Mouse (Mus musculus): ENCODE results near the gene Cntn1. TPM values are rescaled to one million over a fixed set of nuclear protein-coding genes. Genes with fewer than 3 reads are reported as not detected.

Gene Cntn1
- polyA plus RNA-seq, 1 experiment: 2.1 TPM

DNA sequence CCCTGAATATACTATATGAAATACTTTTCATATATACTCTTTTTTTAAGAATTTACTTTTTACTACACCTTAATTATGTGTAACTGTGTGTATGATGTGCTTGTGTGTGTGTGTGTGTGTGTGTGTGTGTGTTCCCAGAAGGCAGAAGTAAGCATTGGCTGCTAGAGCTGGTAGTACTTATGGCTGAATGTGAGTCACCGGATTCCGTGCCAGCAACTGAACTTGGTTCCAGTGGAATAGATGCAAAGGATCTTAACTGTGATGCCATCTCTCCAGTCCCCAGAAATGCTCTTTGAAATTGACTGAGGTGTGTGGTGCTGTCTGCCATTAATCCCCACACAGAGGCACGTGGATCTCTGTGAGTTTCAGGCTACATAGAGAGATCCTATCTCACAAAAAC is 113.2 kb downstream of the Cntn1 start:
- no peaks in the 10 kb centered on the region for H3K36me3 ChIP-seq (ENCODE audit: control insufficient read depth, insufficient read depth, low read length)
- no peak for TF ChIP-seq CTCF (conservative IDR thresholded peaks at IDR 0.05; ENCODE audit: insufficient read depth, insufficient read length, low read depth, low read length)
- no peak for TF ChIP-seq POLR2A (IDR thresholded peaks at IDR 0.05; ENCODE audit: low read depth, low read length)
- no peaks in the 10 kb centered on the region for H3K4me1 ChIP-seq (ENCODE audit: control insufficient read depth, insufficient read depth, low read length)
- no peak for DNase-seq
- no peaks in the 10 kb centered on the region for H3K27me3 ChIP-seq (replicated peaks; ENCODE audit: control insufficient read depth, insufficient read depth, low read length)
- H3K27ac ChIP-seq (ENCODE audit: insufficient read depth, low read depth, low read length): no peak overlapping the region
- 80% methylated on average over 3 of the region's 3 CpGs for WGBS
- H3K4me3 ChIP-seq (ENCODE audit: insufficient read depth, low read depth, low read length): no peak overlapping the region

DNA sequence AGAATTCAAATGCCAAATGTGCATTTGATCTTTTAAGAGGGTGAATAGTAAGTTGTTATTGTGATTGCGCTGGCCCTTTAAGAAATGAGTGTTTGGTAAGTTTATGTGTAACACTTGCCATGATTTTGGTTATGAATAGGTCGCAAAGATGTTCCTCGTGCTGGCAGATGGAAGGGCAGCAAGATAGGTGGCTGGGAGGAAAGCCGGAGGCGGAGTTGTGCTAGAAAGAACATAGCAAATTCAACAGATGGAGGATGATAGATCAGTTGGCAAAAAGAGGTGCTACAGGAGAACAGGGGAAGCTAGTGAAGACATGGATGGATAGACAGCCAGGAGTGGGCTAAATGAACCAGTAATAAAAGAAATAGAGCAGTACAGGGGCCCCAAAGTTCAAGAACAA is 115.3 kb downstream of the Cntn1 start:
- 85% methylated on average over 5 of the region's 5 CpGs for whole genome bisulfite sequencing
- Histone ChIP-seq H3K4me3 (ENCODE audit: insufficient read depth, low read depth, low read length) (no peak overlapping the region), H3K4me1 (ENCODE audit: control insufficient read depth, insufficient read depth, low read length) (no peaks in the 10 kb centered on the region), H3K36me3 (ENCODE audit: control insufficient read depth, insufficient read depth, low read length) (no peaks in the 10 kb centered on the region), H3K27ac (ENCODE audit: insufficient read depth, low read depth, low read length) (no peak overlapping the region), H3K27me3 (replicated peaks; ENCODE audit: control insufficient read depth, insufficient read depth, low read length) (no peaks in the 10 kb centered on the region)
- DNase-seq: no peak
- TF ChIP-seq CTCF (conservative IDR thresholded peaks at IDR 0.05; ENCODE audit: insufficient read depth, insufficient read length, low read depth, low read length) (no peak), POLR2A (IDR thresholded peaks at IDR 0.05; ENCODE audit: low read depth, low read length) (no peak)

DNA sequence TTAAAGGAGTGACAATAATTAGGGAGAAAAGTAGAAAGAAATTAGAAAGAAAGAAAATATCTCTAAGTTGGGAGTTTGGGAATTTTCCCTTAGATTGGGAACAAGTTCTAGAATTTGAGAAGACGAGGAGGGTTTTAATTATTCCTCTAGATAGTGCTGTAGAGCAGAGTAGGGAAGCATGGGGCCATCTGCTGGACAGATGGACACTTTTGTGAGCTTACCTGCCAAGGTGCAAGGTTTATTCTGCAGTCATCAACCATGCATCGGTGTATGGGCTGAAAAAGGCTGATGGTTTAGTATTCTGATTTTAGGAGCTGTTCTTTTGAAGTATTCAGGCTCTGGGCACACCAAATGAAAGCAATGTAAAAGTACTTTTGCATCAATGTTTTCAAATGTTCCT is 124.8 kb downstream of the Cntn1 start:
- no peak; the same call in 1 of the 2 replicates for TF ChIP-seq CTCF (conservative IDR thresholded peaks at IDR 0.05; ENCODE audit: insufficient read depth, insufficient read length, low read depth, low read length)
- TF ChIP-seq POLR2A (IDR thresholded peaks at IDR 0.05; ENCODE audit: low read depth, low read length): no peak
- no peak overlapping the region for H3K27ac ChIP-seq (ENCODE audit: insufficient read depth, low read depth, low read length)
- DNase-seq: no peak
- WGBS: 61% methylated on average over 2 of the region's 2 CpGs
- no peaks in the 10 kb centered on the region for H3K36me3 ChIP-seq (ENCODE audit: control insufficient read depth, insufficient read depth, low read length)
- no peak overlapping the region for H3K4me3 ChIP-seq (ENCODE audit: insufficient read depth, low read depth, low read length)
- H3K4me1 ChIP-seq (ENCODE audit: control insufficient read depth, insufficient read depth, low read length): no peaks in the 10 kb centered on the region
- no peaks in the 10 kb centered on the region for H3K27me3 ChIP-seq (replicated peaks; ENCODE audit: control insufficient read depth, insufficient read depth, low read length)

DNA sequence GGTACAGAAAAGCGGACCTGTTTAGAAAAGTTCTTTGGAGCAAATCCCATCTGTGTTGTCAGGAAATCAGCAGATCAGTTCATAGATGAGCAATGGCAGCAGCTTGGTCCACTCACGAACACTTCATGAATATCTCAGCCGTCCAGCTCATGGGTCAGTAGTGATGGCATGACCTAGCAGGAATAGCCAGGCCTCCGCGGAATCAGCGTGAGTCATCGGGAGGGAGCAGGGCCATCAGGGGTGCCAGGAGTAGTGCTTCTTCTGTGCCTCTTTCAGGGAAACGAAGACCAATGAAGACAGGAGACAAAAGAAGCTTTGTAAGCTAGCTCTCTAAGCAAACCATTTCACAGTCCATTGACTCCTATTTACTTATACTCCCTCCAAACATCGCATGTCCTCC is 126.4 kb downstream of the Cntn1 start:
- Histone ChIP-seq H3K36me3 (ENCODE audit: control insufficient read depth, insufficient read depth, low read length) (no peaks in the 10 kb centered on the region), H3K27me3 (replicated peaks; ENCODE audit: control insufficient read depth, insufficient read depth, low read length) (no peaks in the 10 kb centered on the region), H3K4me3 (ENCODE audit: insufficient read depth, low read depth, low read length) (no peak overlapping the region), H3K27ac (ENCODE audit: insufficient read depth, low read depth, low read length) (no peak overlapping the region), H3K4me1 (ENCODE audit: control insufficient read depth, insufficient read depth, low read length) (no peaks in the 10 kb centered on the region)
- 34% methylated on average over 9 of the region's 9 CpGs for WGBS
- no peak for DNase-seq
- TF ChIP-seq CTCF (conservative IDR thresholded peaks at IDR 0.05; ENCODE audit: insufficient read depth, insufficient read length, low read depth, low read length) (no peak), POLR2A (IDR thresholded peaks at IDR 0.05; ENCODE audit: low read depth, low read length) (no peak)

- TF ChIP-seq CTCF (conservative IDR thresholded peaks at IDR 0.05; ENCODE audit: insufficient read depth, insufficient read length, low read depth, low read length) (no peak), POLR2A (IDR thresholded peaks at IDR 0.05; ENCODE audit: low read depth, low read length) (no peak)
- H3K4me3 ChIP-seq (ENCODE audit: insufficient read depth, low read depth, low read length): no peak overlapping the region
- WGBS: 97% methylated on average over 2 of the region's 2 CpGs
- no peaks in the 10 kb centered on the region for H3K4me1 ChIP-seq (ENCODE audit: control insufficient read depth, insufficient read depth, low read length)
- H3K27me3 ChIP-seq (replicated peaks; ENCODE audit: control insufficient read depth, insufficient read depth, low read length): no peaks in the 10 kb centered on the region
- no peak overlapping the region for H3K27ac ChIP-seq (ENCODE audit: insufficient read depth, low read depth, low read length)
- no peak for DNase-seq
- no peaks in the 10 kb centered on the region for H3K36me3 ChIP-seq (ENCODE audit: control insufficient read depth, insufficient read depth, low read length)
Measured at GRCm38 (mm10) chr15:92185484-92185883, 134.5 kb downstream of the Cntn1 start.

DNA sequence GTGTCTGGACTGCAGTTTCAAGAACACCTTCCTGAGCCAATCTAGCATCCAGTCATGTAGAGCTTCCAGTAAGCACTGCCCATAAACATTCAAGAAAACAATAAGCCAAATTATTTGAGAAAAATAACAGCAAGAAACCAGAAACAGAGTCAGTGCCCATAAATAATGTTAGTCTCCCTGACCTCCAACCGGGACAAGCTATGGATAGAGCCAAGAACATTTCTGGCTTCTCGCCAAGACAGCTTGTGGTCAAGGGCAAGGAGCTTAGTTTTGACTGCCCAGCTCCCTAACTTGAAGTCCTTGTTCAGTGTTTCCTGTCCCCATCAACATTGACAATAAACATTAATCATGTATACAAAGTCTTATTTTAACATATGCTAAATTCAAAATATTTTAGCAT is 139.0 kb downstream of the Cntn1 start:
- TF ChIP-seq POLR2A (IDR thresholded peaks at IDR 0.05; ENCODE audit: low read depth, low read length) (no peak), CTCF (conservative IDR thresholded peaks at IDR 0.05; ENCODE audit: insufficient read depth, insufficient read length, low read depth, low read length) (no peak)

GRCm38 (mm10) chr15:92200326-92200985 is 149.5 kb downstream of the Cntn1 start:
- 80% methylated on average over 6 of the region's 6 CpGs for WGBS
- Histone ChIP-seq H3K4me3 (ENCODE audit: insufficient read depth, low read depth, low read length) (no peak overlapping the region), H3K36me3 (ENCODE audit: control insufficient read depth, insufficient read depth, low read length) (no peaks in the 10 kb centered on the region), H3K4me1 (ENCODE audit: control insufficient read depth, insufficient read depth, low read length) (no peaks in the 10 kb centered on the region), H3K27ac (ENCODE audit: insufficient read depth, low read depth, low read length) (no peak overlapping the region), H3K27me3 (replicated peaks; ENCODE audit: control insufficient read depth, insufficient read depth, low read length) (no peaks in the 10 kb centered on the region)
- no peak for DNase-seq
- no peak for TF ChIP-seq CTCF (conservative IDR thresholded peaks at IDR 0.05; ENCODE audit: insufficient read depth, insufficient read length, low read depth, low read length)
- TF ChIP-seq POLR2A (IDR thresholded peaks at IDR 0.05; ENCODE audit: low read depth, low read length): no peak

More for the DNA sequence above, 139.0 kb downstream of the Cntn1 start:
- Histone ChIP-seq H3K4me3 (ENCODE audit: insufficient read depth, low read depth, low read length) (no peak overlapping the region), H3K36me3 (ENCODE audit: control insufficient read depth, insufficient read depth, low read length) (no peaks in the 10 kb centered on the region), H3K27ac (ENCODE audit: insufficient read depth, low read depth, low read length) (no peak overlapping the region), H3K27me3 (replicated peaks; ENCODE audit: control insufficient read depth, insufficient read depth, low read length) (no peaks in the 10 kb centered on the region), H3K4me1 (ENCODE audit: control insufficient read depth, insufficient read depth, low read length) (no peaks in the 10 kb centered on the region)
- 41% methylated on average over 2 of the region's 2 CpGs for WGBS
- peak; percentile 55 for DNase-seq

All from kidney, adult 2 months (tissue).